Mouse (Mus musculus) kidney, postnatal 0 days (tissue): ENCODE results near the gene Bach1. TPM values are rescaled to one million over a fixed set of nuclear protein-coding genes. Genes with fewer than 3 reads are reported as not detected.

Experiments
- ATAC-seq: fragments of 200-750 bp; cut with Nextera tagmentation; replicated peaks from 2 replicates; pipeline ENCODE4 v1.8.0; 2017; ENCODE audit warnings: low read depth, moderate number of reproducible peaks, moderate TSS enrichment, moderate library complexity; ENCODE audit not compliant: low FRiP score
- DNase-seq: peaks from one replicate; pipeline ENCODE4 v3.0.0-alpha.2; 2016; ENCODE audit warnings: low spot score
- H3K27ac ChIP-seq: fragments of 300-500 bp; sonication (generic); 2 replicates; pipeline ENCODE4 v1.5.1; 2014; ENCODE audit warnings: mild to moderate bottlenecking
- H3K27me3 ChIP-seq: fragments of 300-500 bp; sonication (generic); 2 replicates; pipeline ENCODE4 v1.6.1; 2014; ENCODE audit warnings: low read length, mixed read lengths; ENCODE audit not compliant: insufficient read depth
- H3K36me3 ChIP-seq: fragments of 300-500 bp; sonication (generic); 2 replicates; pipeline ENCODE4 v1.6.1; 2014; ENCODE audit warnings: low read length, mixed read lengths; ENCODE audit not compliant: insufficient read depth
- H3K4me1 ChIP-seq: fragments of 300-500 bp; sonication (generic); replicated peaks from 2 replicates; pipeline ENCODE4 v1.6.1; 2014; ENCODE audit warnings: antibody characterized with exemption, low read length, mixed read lengths; ENCODE audit not compliant: insufficient read depth
- H3K4me2 ChIP-seq: fragments of 300-500 bp; sonication (generic); 2 replicates; pipeline ENCODE4 v1.6.1; 2014; ENCODE audit warnings: mild to moderate bottlenecking, low read length, moderate library complexity, mixed read lengths
- H3K4me3 ChIP-seq: fragments of 300-500 bp; sonication (generic); replicated peaks from 2 replicates; pipeline ENCODE4 v1.5.1; 2014; ENCODE audit warnings: low read depth, low read length
- H3K9ac ChIP-seq: fragments of 300-500 bp; sonication (generic); 2 replicates; pipeline ENCODE4 v1.6.1; 2014; ENCODE audit warnings: low read depth, low read length
- H3K9me3 ChIP-seq: fragments of 300-500 bp; sonication (generic); replicated peaks from 2 replicates; pipeline ENCODE4 v1.6.1; 2016; ENCODE audit warnings: low read length, inconsistent platforms, mixed read lengths
- CTCF ChIP-seq: IDR thresholded peaks from 2 replicates; pipeline ENCODE4 v1.5.1; 2016; ENCODE audit warnings: antibody characterized with exemption, low read depth, mild to moderate bottlenecking, moderate library complexity
- WGBS: fragments of 180-500 bp; shearing (Covaris S2); extraction: QIAGEN DNeasy Blood & Tissue Kit; methylation state at CpG from one replicate; pipeline ENCODE4 v1.1.7; 2014; 5-methylcytosine and 5-hydroxymethylcytosine counted together
- polyA plus RNA-seq: library from polyadenylated mRNA; unstranded; fragments of >200 nt; fragmentation: Nextera tagmentation; extraction: Ambion mirVana; gene quantifications from 2 replicates; pipeline ENCODE4 v1.2.1, GENCODE M21; 2015

Gene Bach1
- polyA plus RNA-seq, 1 experiment from 2014 or later, result 6.5 TPM

- no peak for TF ChIP-seq CTCF
- Histone ChIP-seq H3K9me3 (no peaks in the 10 kb centered on the region), H3K27me3 (no peaks in the 10 kb centered on the region), H3K4me3 (no peak overlapping the region), H3K27ac (no peak overlapping the region), H3K4me1 (no peaks in the 10 kb centered on the region), H3K36me3 (no peaks in the 10 kb centered on the region), H3K4me2 (no peak overlapping the region), H3K9ac (no peak overlapping the region)
- 49% methylated on average over 2 of the region's 2 CpGs for WGBS
- DNase-seq (peak; percentile 62), ATAC-seq (no peak)
Measured at GRCm38 (mm10) chr16:87770576-87770975, 71.8 kb downstream of the Bach1 start.

GRCm38 (mm10) chr16:87771926-87772325 lies 73.2 kb downstream of the Bach1 start:
- 68% methylated on average over 4 of the region's 4 CpGs for WGBS
- Histone ChIP-seq H3K36me3 (no peaks in the 10 kb centered on the region), H3K4me1 (no peaks in the 10 kb centered on the region), H3K9me3 (no peaks in the 10 kb centered on the region), H3K9ac (no peak overlapping the region), H3K27me3 (no peaks in the 10 kb centered on the region), H3K4me2 (no peak overlapping the region), H3K4me3 (no peak overlapping the region), H3K27ac (no peak overlapping the region)
- no peak for DNase-seq
- peak; percentile 75; the same call in 1 of the 2 replicates for ATAC-seq
- no peak for TF ChIP-seq CTCF

- DNase-seq, result no peak
- H3K4me3 ChIP-seq, result no peak overlapping the region
Measured at GRCm38 (mm10) chr16:87774398-87774797, 75.7 kb downstream of the Bach1 start.

GRCm38 (mm10) chr16:87777373-87777772 lies 78.6 kb downstream of the Bach1 start:
- DNase-seq, result no peak
- H3K9me3 ChIP-seq, result no peaks in the 10 kb centered on the region
- TF ChIP-seq CTCF, result no peak
- no peaks in the 10 kb centered on the region for H3K36me3 ChIP-seq
- ATAC-seq, result no peak
- WGBS, result 85% methylated on average over 4 of the region's 4 CpGs
- no peak overlapping the region for H3K4me2 ChIP-seq
- no peak overlapping the region for H3K27ac ChIP-seq
- no peak overlapping the region for H3K4me3 ChIP-seq
- H3K9ac ChIP-seq, result no peak overlapping the region
- no peaks in the 10 kb centered on the region for H3K4me1 ChIP-seq
- H3K27me3 ChIP-seq, result no peaks in the 10 kb centered on the region

More at GRCm38 (mm10) chr16:87774398-87774797, 75.7 kb downstream of the Bach1 start:
- Histone ChIP-seq H3K27ac (no peak overlapping the region), H3K36me3 (no peaks in the 10 kb centered on the region), H3K9me3 (no peaks in the 10 kb centered on the region), H3K4me1 (no peaks in the 10 kb centered on the region), H3K4me2 (no peak overlapping the region), H3K9ac (no peak overlapping the region), H3K27me3 (no peaks in the 10 kb centered on the region)
- peak; percentile 52 for TF ChIP-seq CTCF
- ATAC-seq, result no peak
- 78% methylated on average over 3 of the region's 3 CpGs for WGBS

- DNase-seq (peak; percentile 87), ATAC-seq (no peak)
- no peaks in the 10 kb centered on the region for H3K36me3 ChIP-seq
- no peaks in the 10 kb centered on the region for H3K27me3 ChIP-seq
- no peaks in the 10 kb centered on the region for H3K9me3 ChIP-seq
- H3K27ac ChIP-seq, result no peak overlapping the region
- no peak for TF ChIP-seq CTCF
- H3K4me2 ChIP-seq, result no peak overlapping the region
- 0 out of 2 replicates have a peak, but pooled peaks cover 3% of the 10 kb centered on the region for H3K4me1 ChIP-seq
- H3K9ac ChIP-seq, result no peak overlapping the region
- H3K4me3 ChIP-seq, result no peak overlapping the region
- WGBS, result 32% methylated on average over 7 of the region's 7 CpGs
Measured at GRCm38 (mm10) chr16:87781637-87782036, 82.9 kb downstream of the Bach1 start.

Other genes starting within 250 kb of the Bach1 start
- 47.2 and 54.1 TPM in 2 replicates for gene Usp16, start 244.2 kb upstream of the Bach1 start, polyA plus RNA-seq
- 315 and 339 TPM in 2 replicates for gene Cct8, start 203.1 kb upstream of the Bach1 start, polyA plus RNA-seq
- 2.1 and 2.7 TPM in 2 replicates for gene Map3k7cl, start 145.6 kb upstream of the Bach1 start, polyA plus RNA-seq